Mouse (Mus musculus) heart, postnatal 0 days (tissue): Measurements from ENCODE around the gene Srebf2. TPM values are rescaled to one million over a fixed set of nuclear protein-coding genes. Genes with fewer than 3 reads are reported as not detected.
A peak's percentile ranks its signal among the peaks of the same experiment; 100 is the strongest.

ENCODE experiments used
- ATAC-seq: fragments of 200-750 bp; cut with Nextera tagmentation; 2 replicates; pipeline ENCODE4 v1.8.0; 2017; ENCODE audit warnings: low read depth, moderate number of reproducible peaks, moderate library complexity; ENCODE audit not compliant: insufficient read depth
- DNase-seq: peaks from one replicate; pipeline ENCODE4 v3.0.0-alpha.2; 2016; ENCODE audit warnings: low spot score
- H3K27ac ChIP-seq: fragments of 300-500 bp; sonication (generic); 2 replicates; pipeline ENCODE4 v1.5.1; 2014; ENCODE audit warnings: low read depth, mild to moderate bottlenecking
- H3K27me3 ChIP-seq: fragments of 300-500 bp; sonication (generic); 2 replicates; pipeline ENCODE4 v1.6.1; 2014; ENCODE audit warnings: low read length, mixed read lengths; ENCODE audit not compliant: control insufficient read depth, insufficient read depth
- H3K36me3 ChIP-seq: fragments of 300-500 bp; sonication (generic); replicated peaks from 2 replicates; pipeline ENCODE4 v1.6.1; 2014; ENCODE audit warnings: low read length, mixed read lengths; ENCODE audit not compliant: control insufficient read depth, insufficient read depth
- H3K4me1 ChIP-seq: fragments of 300-500 bp; sonication (generic); 2 replicates; pipeline ENCODE4 v1.6.1; 2014; ENCODE audit warnings: antibody characterized with exemption; ENCODE audit not compliant: control insufficient read depth, insufficient read depth
- H3K4me2 ChIP-seq: fragments of 300-500 bp; sonication (generic); 2 replicates; pipeline ENCODE4 v1.6.1; 2014; ENCODE audit warnings: low read depth, mild to moderate bottlenecking, low read length, moderate library complexity
- H3K4me3 ChIP-seq: fragments of 300-500 bp; sonication (generic); 2 replicates; pipeline ENCODE4 v1.5.1; 2014; ENCODE audit warnings: low read depth, low read length
- H3K9ac ChIP-seq: fragments of 300-500 bp; sonication (generic); replicated peaks from 2 replicates; pipeline ENCODE4 v1.6.1; 2014; ENCODE audit warnings: low read depth, low read length, mixed read lengths
- H3K9me3 ChIP-seq: fragments of 300-500 bp; sonication (generic); replicated peaks from 2 replicates; pipeline ENCODE4 v1.6.1; 2016; ENCODE audit warnings: low read length; ENCODE audit not compliant: control insufficient read depth
- CTCF ChIP-seq: IDR thresholded peaks from 2 replicates; pipeline ENCODE4 v1.5.1; 2016; ENCODE audit warnings: antibody characterized with exemption, control low read depth, low read depth
- EP300 ChIP-seq: IDR thresholded peaks from 2 replicates; pipeline ENCODE4 v1.6.1; 2016; ENCODE audit warnings: antibody characterized with exemption, low read depth
- WGBS: fragments of 180-500 bp; shearing (Covaris S2); extraction: QIAGEN DNeasy Blood & Tissue Kit; methylation state at CpG from one replicate; pipeline ENCODE4 v1.1.7; 2014; 5-methylcytosine and 5-hydroxymethylcytosine counted together
- polyA plus RNA-seq: library from polyadenylated mRNA; unstranded; fragments of >200 nt; fragmentation: Nextera tagmentation; extraction: Ambion mirVana; gene quantifications from 2 replicates; pipeline ENCODE4 v1.2.1, GENCODE M21; 2015
- total RNA-seq: library from RNA; depleted of rRNA; stranded (reverse); fragments of >200 nt; gene quantifications from 2 replicates; pipeline ENCODE4 v1.2.3, GENCODE M21; 2014; ENCODE audit warnings: low replicate concordance

The Srebf2 gene
- total and polyA plus RNA-seq, 2 experiments from 2014 or later: 68.3 to 90.3 TPM

GRCm38 (mm10) chr15:82164061-82164399 is 17.0 kb downstream of the Srebf2 start:
- Histone ChIP-seq H3K4me2 (no peak overlapping the region), H3K4me1 (peaks cover 68% of the 10 kb centered on the region), H3K9ac (no peak overlapping the region), H3K27ac (peak overlapping the region; percentile 36; the same call in 1 of the 2 replicates), H3K9me3 (no peaks in the 10 kb centered on the region), H3K36me3 (no peaks in the 10 kb centered on the region), H3K27me3 (no peaks in the 10 kb centered on the region), H3K4me3 (no peak overlapping the region)
- no peak for DNase-seq
- 62% methylated on average over 4 of the region's 4 CpGs for WGBS
- no peak for ATAC-seq
- TF ChIP-seq EP300 (no peak), CTCF (0 out of 2 replicates have a peak, but pooled peaks have one; percentile 7)

GRCm38 (mm10) chr15:82164496-82164895 is 17.5 kb downstream of the Srebf2 start:
- no peaks in the 10 kb centered on the region for H3K27me3 ChIP-seq
- DNase-seq: no peak
- H3K27ac ChIP-seq: peak overlapping the region; percentile 36; the same call in 1 of the 2 replicates
- H3K36me3 ChIP-seq: no peaks in the 10 kb centered on the region
- no peak for ATAC-seq
- WGBS: 58% methylated on average over 7 of the region's 7 CpGs
- H3K9me3 ChIP-seq: no peaks in the 10 kb centered on the region
- no peak overlapping the region for H3K4me2 ChIP-seq
- no peak overlapping the region for H3K4me3 ChIP-seq
- H3K4me1 ChIP-seq: peaks cover 64% of the 10 kb centered on the region
- no peak overlapping the region for H3K9ac ChIP-seq
- TF ChIP-seq CTCF (no peak), EP300 (no peak)

- peak; percentile 54 for DNase-seq
- Histone ChIP-seq H3K4me3 (no peak overlapping the region), H3K36me3 (peaks cover 7% of the 10 kb centered on the region; the same call in 1 of the 2 replicates), H3K4me2 (no peak overlapping the region; the same call in 1 of the 2 replicates), H3K9ac (no peak overlapping the region), H3K9me3 (no peaks in the 10 kb centered on the region), H3K4me1 (peaks cover 60% of the 10 kb centered on the region), H3K27ac (peak overlapping the region; percentile 41; the same call in 1 of the 2 replicates), H3K27me3 (no peaks in the 10 kb centered on the region)
- TF ChIP-seq CTCF (peak; percentile 87), EP300 (no peak)
- WGBS: 52% methylated on average over 8 of the region's 8 CpGs
- no peak; the same call in 1 of the 2 replicates for ATAC-seq
These were observed 18.6 kb downstream of the Srebf2 start for GRCm38 (mm10) chr15:82165332-82166239.

- Histone ChIP-seq H3K27ac (peak overlapping the region; percentile 41; the same call in 1 of the 2 replicates), H3K4me1 (peaks cover 56% of the 10 kb centered on the region), H3K36me3 (peaks cover 16% of the 10 kb centered on the region), H3K27me3 (no peaks in the 10 kb centered on the region), H3K4me2 (no peak overlapping the region; the same call in 1 of the 2 replicates), H3K9ac (0 out of 2 replicates have a peak overlapping the region, but pooled peaks have one; percentile 2), H3K9me3 (no peaks in the 10 kb centered on the region), H3K4me3 (no peak overlapping the region)
- TF ChIP-seq CTCF (no peak), EP300 (no peak)
- no peak for ATAC-seq
- DNase-seq: no peak
- 66% methylated on average over 22 of the region's 22 CpGs for WGBS
These were observed 19.5 kb downstream of the Srebf2 start for GRCm38 (mm10) chr15:82166240-82167100.
